Mouse (Mus musculus): ENCODE measurements around the gene Ngdn. TPM values are rescaled to one million over a fixed set of nuclear protein-coding genes. Genes with fewer than 3 reads are reported as not detected.

Gene Ngdn
- polyA plus RNA-seq, 1 experiment from 2014 or later, result 70.7 TPM

GRCm38 (mm10) chr14:55063581-55064381 is 48.5 kb downstream of the Ngdn start:
- no peak for ATAC-seq (ENCODE audit: insufficient number of reproducible peaks, low FRiP score, low TSS enrichment, low read depth)
- H3K27me3 ChIP-seq, result no peaks in the 10 kb centered on the region; the same call in 1 of the 2 replicates
- peaks cover 32% of the 10 kb centered on the region for H3K4me1 ChIP-seq
- no peak overlapping the region for H3K27ac ChIP-seq
- peaks cover 23% of the 10 kb centered on the region for H3K36me3 ChIP-seq
- no peaks in the 10 kb centered on the region for H3K9me3 ChIP-seq
- no peak overlapping the region for H3K9ac ChIP-seq
- H3K4me2 ChIP-seq, result no peak overlapping the region
- no peak overlapping the region for H3K4me3 ChIP-seq
- WGBS, result 85% methylated on average over 22 of the region's 22 CpGs

DNA sequence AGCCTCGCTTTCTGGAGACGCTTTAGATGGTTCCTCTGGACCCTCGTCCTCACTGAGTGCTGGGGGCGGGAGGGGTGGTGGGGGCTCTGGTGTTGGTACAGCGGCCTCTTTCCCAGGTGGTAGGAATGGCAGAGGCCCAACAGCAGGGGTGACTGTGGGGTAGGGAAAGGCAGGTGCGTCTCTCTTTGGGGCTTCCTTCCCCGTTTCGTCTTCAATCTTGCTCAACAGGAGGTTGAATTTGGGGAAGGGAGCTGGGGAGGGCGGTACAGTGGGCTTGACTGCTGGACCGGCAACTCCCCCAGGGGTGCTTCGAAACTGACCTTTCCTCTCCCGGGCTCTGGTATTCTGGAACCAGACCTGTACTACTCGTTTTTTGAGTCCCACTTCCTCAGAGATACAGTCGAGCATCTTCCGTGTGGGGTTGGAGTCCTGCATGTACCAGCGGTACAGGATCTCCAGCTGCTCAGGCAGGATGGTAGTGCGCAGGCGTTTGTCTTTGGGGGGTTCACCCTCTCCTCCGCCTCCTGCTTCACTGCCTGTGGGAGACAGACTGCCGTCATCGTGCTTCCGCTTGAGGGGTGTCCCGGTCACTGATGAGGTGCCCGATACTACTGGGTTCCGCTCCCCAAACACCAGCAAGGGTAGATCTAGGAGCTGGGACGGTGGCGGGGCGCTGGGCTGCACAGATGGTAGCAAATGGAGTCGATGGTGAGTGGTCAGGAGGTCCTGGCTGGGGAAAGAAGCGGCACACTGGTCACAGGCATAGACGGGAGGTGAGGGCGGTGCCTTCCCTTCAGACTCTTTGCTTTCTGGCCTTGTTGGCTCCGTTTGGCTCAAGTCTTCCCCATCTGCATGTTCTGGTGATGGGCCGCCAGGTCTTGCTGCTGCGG is 49.5 kb downstream of the Ngdn start:
- Histone ChIP-seq H3K9me3 (no peaks in the 10 kb centered on the region), H3K4me1 (peaks cover 32% of the 10 kb centered on the region), H3K9ac (no peak overlapping the region), H3K4me3 (no peak overlapping the region), H3K27ac (no peak overlapping the region), H3K36me3 (peaks cover 27% of the 10 kb centered on the region), H3K27me3 (no peaks in the 10 kb centered on the region; the same call in 1 of the 2 replicates), H3K4me2 (no peak overlapping the region)
- no peak for ATAC-seq (ENCODE audit: insufficient number of reproducible peaks, low FRiP score, low TSS enrichment, low read depth)
- 74% methylated on average over 35 of the region's 35 CpGs for WGBS

GRCm38 (mm10) chr14:55065391-55065790 is 50.1 kb downstream of the Ngdn start:
- H3K27ac ChIP-seq, result no peak overlapping the region
- H3K9ac ChIP-seq, result no peak overlapping the region
- H3K27me3 ChIP-seq, result no peaks in the 10 kb centered on the region; the same call in 1 of the 2 replicates
- no peaks in the 10 kb centered on the region for H3K9me3 ChIP-seq
- peaks cover 32% of the 10 kb centered on the region for H3K4me1 ChIP-seq
- no peak overlapping the region for H3K4me3 ChIP-seq
- no peak for ATAC-seq (ENCODE audit: insufficient number of reproducible peaks, low FRiP score, low TSS enrichment, low read depth)
- H3K4me2 ChIP-seq, result no peak overlapping the region
- WGBS, result 75% methylated on average over 13 of the region's 13 CpGs
- peaks cover 30% of the 10 kb centered on the region for H3K36me3 ChIP-seq

DNA sequence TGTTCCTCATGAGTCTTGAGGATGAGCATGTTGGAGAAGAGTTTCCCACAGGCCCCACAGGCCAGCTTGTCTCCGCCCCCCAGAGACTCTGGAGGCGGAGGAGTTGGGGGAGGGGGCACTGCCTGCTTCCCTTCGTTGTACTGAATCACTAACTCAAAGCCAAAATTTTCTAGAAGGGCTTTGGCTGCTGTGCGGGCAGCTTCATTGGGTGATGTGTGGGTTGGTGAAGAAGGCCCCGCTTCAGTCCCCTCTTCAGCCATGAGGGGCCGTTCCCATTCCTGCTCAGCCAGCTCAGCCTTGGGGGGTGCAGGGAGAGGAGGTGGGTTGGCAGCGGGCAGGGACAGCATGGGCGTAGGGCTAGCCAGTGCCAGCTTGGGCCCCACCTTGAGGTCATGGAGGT is 50.8 kb downstream of the Ngdn start:
- no peak for ATAC-seq (ENCODE audit: insufficient number of reproducible peaks, low FRiP score, low TSS enrichment, low read depth)

GRCm38 (mm10) chr14:55071756-55072155 is 56.5 kb downstream of the Ngdn start:
- H3K4me1 ChIP-seq, result peaks cover 24% of the 10 kb centered on the region
- H3K27me3 ChIP-seq, result 0 out of 2 replicates have a peak, but pooled peaks cover 4% of the 10 kb centered on the region
- no peak for ATAC-seq (ENCODE audit: insufficient number of reproducible peaks, low FRiP score, low TSS enrichment, low read depth)
- peaks cover 26% of the 10 kb centered on the region for H3K36me3 ChIP-seq
- H3K27ac ChIP-seq, result 0 out of 2 replicates have a peak overlapping the region, but pooled peaks have one; percentile 43
- WGBS, result 12% methylated on average over 19 of the region's 19 CpGs
- no peaks in the 10 kb centered on the region for H3K9me3 ChIP-seq
- peak overlapping the region; percentile 17; the same call in 1 of the 2 replicates for H3K9ac ChIP-seq
- H3K4me3 ChIP-seq, result peak overlapping the region; percentile 16
- peak overlapping the region; percentile 34 for H3K4me2 ChIP-seq

More for the DNA sequence above, 50.8 kb downstream of the Ngdn start:
- Histone ChIP-seq H3K4me3 (no peak overlapping the region), H3K9ac (no peak overlapping the region), H3K9me3 (no peaks in the 10 kb centered on the region), H3K36me3 (peaks cover 30% of the 10 kb centered on the region), H3K4me2 (no peak overlapping the region), H3K27ac (no peak overlapping the region), H3K4me1 (peaks cover 27% of the 10 kb centered on the region), H3K27me3 (no peaks in the 10 kb centered on the region; the same call in 1 of the 2 replicates)
- 85% methylated on average over 8 of the region's 8 CpGs for WGBS

MicroRNA genes within 50 kb of the gene (microRNA counts, 519-probe panel; counts per million panel counts)
- microRNA mmu-miR-208b, result 2,434 counts per million, percentile 49 among the panel's probes with 10 or more counts

Small RNA genes within 50 kb of the gene (microRNA-seq; reads per million reads assigned to microRNA genes)
- gene Mir208b, result 70.4 reads per million, percentile 45 among the genes with 10 or more reads in this experiment

Other genes starting within 250 kb of the Ngdn start
- gene Slc7a8, start 233.5 kb upstream of the Ngdn start, polyA plus RNA-seq (2015; fragmentation: Nextera tagmentation; extraction: Ambion mirVana), result 5.0 and 5.4 TPM in 2 replicates
- not detected in 2 replicates for gene Rnf212b, start 201.3 kb upstream of the Ngdn start, polyA plus RNA-seq (2015; fragmentation: Nextera tagmentation; extraction: Ambion mirVana)
- 8.3 and 8.4 TPM in 2 replicates for gene Homez, start 144.5 kb upstream of the Ngdn start, polyA plus RNA-seq (2015; fragmentation: Nextera tagmentation; extraction: Ambion mirVana)
- 0.94 and 1.0 TPM in 2 replicates for gene Ppp1r3e, start 137.9 kb upstream of the Ngdn start, polyA plus RNA-seq (2015; fragmentation: Nextera tagmentation; extraction: Ambion mirVana)
- 3.8 and 4.6 TPM in 2 replicates for gene Bcl2l2, start 132.1 kb upstream of the Ngdn start, polyA plus RNA-seq (2015; fragmentation: Nextera tagmentation; extraction: Ambion mirVana)
- gene Gm20521, start 132.0 kb upstream of the Ngdn start, polyA plus RNA-seq (2015; fragmentation: Nextera tagmentation; extraction: Ambion mirVana), result 0.33 TPM in 1 of 2 replicates, not detected in the other
- 83.4 and 94.3 TPM in 2 replicates for gene Pabpn1, start 123.0 kb upstream of the Ngdn start, polyA plus RNA-seq (2015; fragmentation: Nextera tagmentation; extraction: Ambion mirVana)
- 56.3 and 70.6 TPM in 2 replicates for gene Slc22a17, start 102.3 kb upstream of the Ngdn start, polyA plus RNA-seq (2015; fragmentation: Nextera tagmentation; extraction: Ambion mirVana)
- 57.2 and 58.0 TPM in 2 replicates for gene Efs, start 89.3 kb upstream of the Ngdn start, polyA plus RNA-seq (2015; fragmentation: Nextera tagmentation; extraction: Ambion mirVana)
- gene Il25, start 82.8 kb upstream of the Ngdn start, polyA plus RNA-seq (2015; fragmentation: Nextera tagmentation; extraction: Ambion mirVana), result not detected in 2 replicates
- 12.7 and 12.9 TPM in 2 replicates for gene Cmtm5, start 79.2 kb upstream of the Ngdn start, polyA plus RNA-seq (2015; fragmentation: Nextera tagmentation; extraction: Ambion mirVana)
- 2.6 and 7.7 TPM in 2 replicates for gene Myh6, start 48.5 kb upstream of the Ngdn start, polyA plus RNA-seq (2015; fragmentation: Nextera tagmentation; extraction: Ambion mirVana)
- gene Gm17428, start 38.5 kb upstream of the Ngdn start, polyA plus RNA-seq (2015; fragmentation: Nextera tagmentation; extraction: Ambion mirVana), result not detected in 2 replicates
- gene Myh7, start 20.8 kb upstream of the Ngdn start, polyA plus RNA-seq (2015; fragmentation: Nextera tagmentation; extraction: Ambion mirVana), result 33.5 and 95.2 TPM in 2 replicates
- gene Zfhx2, start 76.9 kb downstream of the Ngdn start, polyA plus RNA-seq (2015; fragmentation: Nextera tagmentation; extraction: Ambion mirVana), result 4.0 and 4.8 TPM in 2 replicates
- gene Thtpa, start 79.3 kb downstream of the Ngdn start, polyA plus RNA-seq (2015; fragmentation: Nextera tagmentation; extraction: Ambion mirVana), result 20.2 and 21.3 TPM in 2 replicates
- 24.9 and 25.2 TPM in 2 replicates for gene Ap1g2, start 91.1 kb downstream of the Ngdn start, polyA plus RNA-seq (2015; fragmentation: Nextera tagmentation; extraction: Ambion mirVana)
- 1.5 and 2.1 TPM in 2 replicates for gene Jph4, start 101.5 kb downstream of the Ngdn start, polyA plus RNA-seq (2015; fragmentation: Nextera tagmentation; extraction: Ambion mirVana)
- gene Dhrs2, start 206.6 kb downstream of the Ngdn start, polyA plus RNA-seq (2015; fragmentation: Nextera tagmentation; extraction: Ambion mirVana), result 0.56 and 0.64 TPM in 2 replicates

Measured in limb, embryonic 15.5 days (tissue).